Mouse (Mus musculus): ENCODE data around the gene Apod.

The Apod gene

DNA sequence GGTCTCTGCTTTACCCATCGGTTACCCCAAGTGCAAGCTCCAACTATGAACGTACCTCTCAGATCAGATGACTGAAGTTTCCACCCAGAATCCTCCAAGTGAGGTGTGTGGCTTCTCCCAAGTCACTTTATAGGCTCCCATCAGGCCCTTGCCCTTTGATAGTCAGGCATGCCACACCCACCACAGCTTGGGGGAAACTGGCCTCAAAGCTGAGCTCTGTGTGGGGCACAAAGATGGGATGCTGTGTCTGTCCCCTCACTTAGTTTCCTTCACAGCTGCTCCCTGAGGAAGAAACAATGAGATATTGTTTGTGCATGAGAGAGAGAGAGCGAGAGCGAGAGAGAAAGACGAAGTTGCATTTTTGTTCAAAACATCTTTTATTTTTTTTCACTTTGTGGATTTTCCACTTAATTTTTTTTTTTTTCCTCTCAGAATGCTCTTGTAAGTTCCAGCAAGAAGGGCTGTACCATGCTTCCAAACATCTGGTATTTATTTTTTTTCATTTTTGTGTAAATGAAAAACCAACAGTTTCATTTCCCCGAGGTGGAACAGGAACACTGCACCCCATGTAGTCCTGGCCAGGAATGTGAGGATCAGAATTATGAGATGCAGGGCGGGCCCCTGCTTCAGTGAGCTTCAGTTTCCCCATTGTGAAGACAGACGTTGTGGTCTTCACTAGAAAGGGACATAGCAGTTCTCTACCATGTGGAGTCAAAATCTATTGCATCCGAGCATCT, at the start of gene Apod:
Gene Apod (minus strand): TSS at position 312 of the 737 bp plus-strand sequence.
- no peak for DNase-seq

GRCm38 (mm10) chr16:31363685-31364436, 49.3 kb upstream of the Apod start:
- DNase-seq = no peak

GRCm38 (mm10) chr16:31359542-31359941, 44.9 kb upstream of the Apod start:
- DNase-seq = no peak

DNA sequence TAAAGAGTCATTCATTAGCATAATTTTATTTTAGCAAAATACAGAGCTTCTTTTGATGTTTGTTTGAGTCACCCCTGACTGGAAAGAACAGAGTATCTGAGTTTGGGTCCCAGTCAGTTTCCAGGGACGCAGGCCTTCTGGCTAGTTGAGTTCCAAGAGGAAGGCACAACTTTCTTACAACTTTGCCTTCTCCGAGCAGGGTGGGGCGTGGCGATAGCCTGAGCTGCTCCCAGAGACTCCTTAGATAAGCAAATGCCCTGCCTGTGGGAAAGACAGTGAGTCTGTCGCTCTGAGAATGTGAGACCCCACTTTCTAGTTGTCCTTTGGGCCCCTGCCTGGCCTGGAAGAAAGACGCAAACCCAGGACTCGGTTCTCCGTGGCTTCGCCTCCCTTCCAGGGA, 44.4 kb upstream of the Apod start:
- DNase-seq = no peak

- DNase-seq = no peak
These were observed 44.0 kb upstream of the Apod start for GRCm38 (mm10) chr16:31358576-31358975.

DNA sequence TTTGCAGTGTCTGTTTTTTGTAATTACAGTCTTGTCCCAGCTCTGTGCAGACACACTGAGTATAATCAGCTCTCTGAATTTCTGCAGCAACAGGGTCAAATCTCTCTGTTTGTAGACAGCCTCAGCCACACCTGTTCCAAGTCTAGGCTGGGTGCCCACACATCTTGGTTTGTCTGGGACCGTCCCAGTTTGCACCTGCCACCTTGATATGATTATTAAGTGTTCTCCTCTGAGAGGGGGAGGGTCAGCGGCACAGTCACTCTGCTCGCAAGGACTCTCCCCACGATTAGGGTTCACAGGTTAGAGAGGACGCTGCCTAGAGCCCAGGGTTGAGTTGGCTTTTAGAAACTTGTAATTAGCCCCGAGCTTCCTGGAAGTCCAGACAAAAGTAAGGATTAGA, 41.3 kb upstream of the Apod start:
- no peak for DNase-seq

DNA sequence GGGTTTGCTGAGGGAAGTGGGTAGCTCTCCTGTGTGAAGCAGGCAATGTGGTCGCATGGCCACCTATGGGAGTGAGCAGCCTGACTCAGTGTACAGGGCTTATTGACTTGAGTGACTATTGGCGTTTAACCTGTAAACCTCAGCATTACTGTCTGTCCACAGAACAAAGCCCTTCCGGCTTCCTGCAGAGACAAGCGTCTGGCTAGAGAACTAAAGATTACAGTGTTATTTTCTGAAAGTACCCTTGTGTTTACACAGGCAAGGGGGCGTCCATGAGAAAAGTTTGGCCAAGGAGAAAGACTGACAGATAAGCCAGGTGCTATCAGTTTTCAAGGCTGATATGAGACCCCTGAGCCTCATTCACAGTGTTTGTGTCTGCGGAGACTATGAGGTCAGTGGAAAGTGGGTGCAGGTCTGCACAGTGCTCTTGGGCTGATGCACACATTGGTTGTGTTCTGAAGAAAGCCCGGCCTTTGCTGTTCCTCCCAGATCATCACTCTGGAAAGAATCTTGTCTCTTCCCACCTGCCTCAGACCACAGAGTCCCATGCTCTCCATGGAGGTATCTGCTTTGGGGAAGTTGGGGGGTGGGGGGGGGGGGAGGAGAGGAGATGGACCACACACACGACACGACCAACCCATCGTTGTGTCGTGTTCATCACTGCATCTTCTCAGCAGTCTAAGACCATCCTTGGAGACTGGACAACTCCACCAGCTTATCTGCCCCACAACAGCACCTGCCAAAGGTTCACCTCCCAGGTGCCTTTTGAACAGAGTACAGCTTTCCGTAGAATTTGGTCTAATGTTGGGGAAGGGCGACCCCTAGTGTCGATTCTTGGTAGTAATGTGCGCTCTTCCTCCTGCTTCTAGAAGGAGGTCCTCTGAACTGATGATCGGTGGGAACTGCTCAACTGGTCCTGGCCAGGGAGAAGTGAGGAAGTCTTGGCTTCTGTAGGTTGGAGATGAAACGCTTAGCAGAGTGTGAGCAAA, 40.0 kb upstream of the Apod start:
- peak; percentile 80 for DNase-seq

- DNase-seq = peak; percentile 61
These were observed 38.4 kb upstream of the Apod start for GRCm38 (mm10) chr16:31352996-31353395.

- peak; percentile 80 for DNase-seq
These were observed 33.0 kb upstream of the Apod start for GRCm38 (mm10) chr16:31347581-31347980.

DNA sequence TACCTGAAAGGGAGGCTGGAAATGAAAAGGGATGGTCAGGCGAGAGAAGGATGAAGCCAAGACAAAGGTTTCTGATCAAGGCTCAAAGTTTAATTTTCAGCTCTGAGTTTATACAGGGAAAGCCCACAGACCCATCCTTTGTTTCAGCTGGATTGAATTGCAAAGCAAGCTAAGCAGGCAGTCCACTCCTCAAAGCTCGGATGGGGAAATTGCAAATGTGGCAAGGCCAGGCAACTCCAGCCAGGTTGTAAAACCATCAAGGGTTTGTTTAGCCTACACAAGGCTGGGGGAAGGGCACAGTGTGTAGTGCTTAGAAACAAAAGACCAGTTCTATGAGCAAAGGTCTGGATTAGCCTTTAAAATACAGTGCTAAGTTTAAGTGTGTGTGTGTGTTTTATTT, 28.4 kb upstream of the Apod start:
- no peak for DNase-seq

GRCm38 (mm10) chr16:31342556-31342955, 27.9 kb upstream of the Apod start:
- no peak for DNase-seq

DNA sequence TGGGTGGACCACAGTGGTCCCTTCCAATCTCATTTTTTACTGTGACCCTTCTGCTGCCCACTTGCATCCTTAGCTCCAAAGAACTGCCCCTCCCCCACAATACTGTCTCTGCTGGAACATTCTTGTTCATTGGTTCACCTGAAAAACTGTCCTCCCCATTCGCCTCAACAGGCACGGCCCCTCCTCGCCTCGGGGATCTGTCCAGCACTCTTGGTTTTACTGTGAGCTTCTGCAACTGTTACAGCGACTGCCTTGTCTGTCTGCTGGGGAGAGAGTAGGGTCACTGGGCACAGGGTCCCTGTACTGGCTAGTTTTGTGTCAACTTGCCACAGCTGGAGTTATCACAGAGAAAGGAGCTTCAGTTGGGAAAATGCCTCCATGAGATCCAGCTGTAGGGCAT, 24.7 kb upstream of the Apod start:
- no peak for DNase-seq

DNA sequence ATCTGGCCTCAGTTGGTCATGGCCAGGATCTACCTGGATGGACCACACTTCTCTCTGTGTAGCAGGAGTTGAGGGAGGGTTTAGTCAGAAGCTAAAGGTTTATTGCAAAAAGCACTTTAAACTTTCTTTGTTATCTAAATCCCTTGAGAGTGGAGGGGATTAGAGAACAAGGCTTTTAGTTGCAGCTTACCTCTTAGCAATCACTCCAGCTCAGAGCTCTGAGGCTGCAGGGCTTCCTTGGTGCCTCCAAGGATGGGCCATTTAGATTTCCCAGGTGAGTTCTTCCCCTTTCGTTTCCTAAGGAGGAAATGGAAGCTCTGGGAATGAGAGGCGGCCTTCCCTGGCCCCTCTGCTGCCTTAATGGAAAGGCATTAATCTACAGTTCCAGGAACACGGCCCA, 23.3 kb upstream of the Apod start:
- DNase-seq = no peak

- DNase-seq = no peak
These were observed 20.2 kb upstream of the Apod start for GRCm38 (mm10) chr16:31334796-31335195.

DNA sequence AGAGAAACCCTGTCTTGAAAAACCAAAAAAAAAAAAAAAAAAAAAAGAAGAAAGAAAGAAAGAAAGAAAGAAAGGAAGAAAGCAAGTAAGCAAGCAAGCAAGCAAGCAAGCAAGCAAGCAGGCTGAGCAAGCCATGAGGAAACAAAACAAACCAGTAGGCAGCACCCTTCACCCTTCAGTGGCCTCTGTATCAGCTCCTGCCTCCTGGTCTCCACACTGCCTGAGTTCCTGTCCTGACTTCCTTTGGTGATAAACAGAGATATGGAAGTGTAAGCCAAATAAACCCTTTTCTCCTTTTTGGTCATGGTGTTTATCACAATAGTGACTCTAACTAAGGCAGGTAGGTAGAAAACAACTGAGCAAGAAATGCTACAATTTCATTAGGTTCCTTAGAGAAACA, 18.0 kb upstream of the Apod start:
- DNase-seq = no peak

DNA sequence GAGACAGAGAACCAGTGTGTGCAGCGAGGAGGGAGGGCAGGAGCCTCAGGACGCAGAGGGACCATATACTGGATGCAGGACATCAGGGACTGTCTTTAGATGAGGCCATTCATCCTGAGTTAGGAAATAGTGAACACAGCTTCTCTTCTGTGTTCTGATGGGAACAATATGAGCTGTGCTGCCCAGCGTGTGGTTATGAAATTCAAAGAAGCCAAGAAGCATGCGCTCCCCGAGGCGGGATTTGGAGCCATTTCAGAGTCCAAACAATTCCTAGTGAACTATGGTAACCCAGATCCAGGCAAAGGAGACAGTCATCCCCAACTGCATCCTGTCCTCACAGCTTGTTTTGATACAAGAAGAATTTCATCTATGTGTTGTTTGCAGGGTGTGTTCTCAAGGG, 16.4 kb upstream of the Apod start:
- peak; percentile 77 for DNase-seq

DNA sequence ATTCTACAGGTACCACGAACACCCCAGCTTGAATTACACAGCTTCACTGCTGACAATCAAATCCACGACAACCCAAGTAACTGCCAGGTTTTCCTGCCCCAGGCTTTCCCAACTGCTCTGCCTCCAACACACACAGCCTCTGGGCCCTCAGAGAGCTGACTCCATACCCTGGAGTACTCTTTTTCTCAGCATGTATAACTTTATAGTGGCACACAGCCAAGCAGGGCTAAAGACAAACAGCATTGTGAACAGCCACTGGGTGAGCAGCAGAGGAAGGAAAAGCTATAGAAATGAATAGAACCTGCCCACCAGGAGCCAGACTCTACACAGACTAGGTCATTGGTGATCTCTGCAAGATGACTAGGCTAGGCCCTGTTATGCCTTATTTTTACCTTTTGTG, 15.1 kb upstream of the Apod start:
- DNase-seq = no peak

DNA sequence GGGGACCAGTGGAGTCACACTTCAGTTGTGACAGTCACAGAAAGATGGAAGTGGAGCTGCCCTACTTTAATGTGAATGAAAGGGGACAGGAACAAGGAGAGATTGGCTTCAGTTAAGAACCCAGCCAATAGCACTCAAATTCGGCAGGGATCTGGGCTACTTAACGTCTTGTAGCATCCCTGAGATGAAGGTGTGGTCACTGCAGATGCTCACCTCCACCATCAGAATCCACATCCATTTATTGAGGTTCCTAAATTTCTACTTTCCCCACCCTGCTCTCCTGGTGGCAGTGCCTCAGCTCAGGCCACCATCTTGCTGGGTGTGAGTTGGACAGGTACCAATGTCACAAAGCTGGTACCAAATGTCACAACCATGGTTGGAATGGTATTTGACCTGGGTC, 13.3 kb upstream of the Apod start:
- DNase-seq = no peak

- DNase-seq = peak; percentile 35
These were observed 12.8 kb upstream of the Apod start for GRCm38 (mm10) chr16:31327430-31327829.

GRCm38 (mm10) chr16:31326679-31327078, 12.1 kb upstream of the Apod start:
- peak; percentile 52 for DNase-seq

DNA sequence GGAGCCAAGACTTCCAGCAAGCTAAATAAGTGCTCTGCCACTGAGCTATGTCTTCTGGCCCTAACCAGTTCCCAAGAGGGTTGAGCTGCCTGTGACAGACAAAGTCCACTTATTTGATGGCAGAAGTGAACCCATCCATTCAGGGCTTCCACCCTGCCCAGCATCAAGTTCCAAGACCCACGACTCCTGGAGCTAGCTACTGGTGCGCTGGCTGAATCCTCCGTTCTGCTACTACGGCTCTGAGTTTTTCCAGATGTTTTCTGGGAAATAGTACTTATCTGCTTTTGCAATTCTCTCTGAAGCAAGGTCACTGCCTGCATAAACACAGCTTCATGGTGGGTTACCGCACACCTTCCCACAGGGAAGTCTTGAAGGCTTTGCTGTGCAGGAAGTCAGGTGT, 11.4 kb upstream of the Apod start:
- peak; percentile 35 for DNase-seq

DNA sequence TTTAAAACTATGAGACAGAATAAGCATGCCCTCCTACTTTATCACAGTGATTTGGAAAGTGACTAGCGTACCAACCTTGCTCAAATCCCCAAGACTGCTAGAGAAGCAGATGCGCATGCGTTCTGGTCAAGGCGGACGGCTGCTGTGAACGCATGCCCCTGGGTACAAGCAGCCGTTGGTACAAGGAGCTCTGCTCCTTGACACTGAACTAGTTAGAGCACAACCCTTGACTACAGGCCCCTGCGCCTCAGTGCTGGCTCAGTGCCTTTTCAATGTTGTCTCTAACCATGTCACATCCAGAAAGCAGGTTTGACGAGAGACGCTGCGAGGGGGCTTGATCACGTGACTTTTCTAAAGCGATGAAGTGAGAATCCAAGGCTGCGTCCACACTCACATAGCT, 10.5 kb upstream of the Apod start:
- no peak for DNase-seq

GRCm38 (mm10) chr16:31321501-31321900, 6.9 kb upstream of the Apod start:
- no peak for DNase-seq

All from lung, postnatal 36 days (tissue).